Mouse (Mus musculus): ENCODE measurements around the gene Gm21797. TPM values are rescaled to one million over a fixed set of nuclear protein-coding genes. Genes with fewer than 3 reads are reported as not detected.
"Not testable (repeated sequence)": the region's sequence is repeated elsewhere in the genome, so short reads cannot be mapped to it uniquely, and the experiment has no call there.

Gene Gm21797
- polyA plus RNA-seq (2015; fragmentation: Nextera tagmentation; extraction: Ambion mirVana): not detected in 2 replicates

DNA sequence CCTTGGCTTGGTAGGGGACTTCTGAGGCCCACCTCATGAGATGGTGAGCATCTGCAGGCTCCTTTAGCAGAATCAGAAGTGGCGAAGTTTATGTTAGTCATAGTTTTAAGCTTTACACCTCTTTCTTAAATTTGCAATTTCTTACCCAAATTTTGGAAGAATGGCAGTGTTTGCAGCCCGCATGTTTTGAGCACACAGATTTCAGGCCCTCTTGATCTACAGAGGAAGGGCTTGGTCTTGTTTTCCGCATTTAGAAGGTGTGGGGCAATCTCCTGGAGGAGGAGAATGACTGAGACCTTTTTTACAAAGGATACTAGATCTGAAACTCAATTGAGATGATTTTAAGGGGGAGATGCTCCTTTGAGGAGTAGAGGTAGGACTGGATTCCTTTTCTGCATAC is at the start of gene Gm21797:
Gene Gm21797 (minus strand): TSS at position 101 of the 400 bp plus-strand sequence.
- H3K4me1 ChIP-seq; H3K9ac ChIP-seq; H3K27ac ChIP-seq (replicated peaks); H3K36me3 ChIP-seq; ATAC-seq (ENCODE audit: extremely low read depth, insufficient number of reproducible peaks, low FRiP score, low TSS enrichment); H3K9me3 ChIP-seq; H3K4me3 ChIP-seq; H3K4me2 ChIP-seq; H3K27me3 ChIP-seq (replicated peaks): not testable (repeated sequence)
- no CpG with 5 or more reads among the region's 3 CpGs for WGBS

DNA sequence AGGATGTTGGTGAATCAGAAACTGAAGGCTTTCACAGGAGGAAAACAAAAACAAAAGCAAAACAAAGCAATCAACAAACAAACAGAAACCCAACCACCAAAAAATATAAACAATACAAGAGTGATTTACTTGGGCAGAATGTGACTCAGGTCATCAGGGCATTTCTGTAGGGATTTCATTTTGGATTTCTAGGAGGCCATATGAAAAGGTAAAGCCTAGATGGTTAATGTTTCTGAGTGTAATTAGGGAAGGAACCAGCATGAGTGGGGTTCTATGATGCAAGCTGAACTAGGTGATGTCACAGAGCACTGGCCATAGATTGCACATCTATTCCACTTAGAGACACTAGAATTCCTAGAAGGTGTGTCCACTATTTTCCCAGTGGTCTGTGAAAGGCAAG is 29.0 kb upstream of the Gm21797 start, which contains the start of gene Gm20795:
Gene Gm20795 (plus strand): TSS at position 301 of the 400 bp plus-strand sequence.
- not testable (repeated sequence) for H3K27me3 ChIP-seq (replicated peaks); H3K27ac ChIP-seq (replicated peaks); H3K36me3 ChIP-seq; ATAC-seq (ENCODE audit: extremely low read depth, insufficient number of reproducible peaks, low FRiP score, low TSS enrichment); H3K9me3 ChIP-seq; H3K4me1 ChIP-seq; H3K4me2 ChIP-seq; H3K4me3 ChIP-seq; H3K9ac ChIP-seq

Other genes with a start within 250 kb of the Gm21797 start
- gene Gm21852, start 123.8 kb downstream of the Gm21797 start, polyA plus RNA-seq (2015; fragmentation: Nextera tagmentation; extraction: Ambion mirVana): not detected in 2 replicates
- gene Gm20795, start 29.1 kb upstream of the Gm21797 start, polyA plus RNA-seq (2015; fragmentation: Nextera tagmentation; extraction: Ambion mirVana): not detected in 2 replicates

All from heart, embryonic 13.5 days (tissue).